Mouse (Mus musculus) myocyte (in vitro differentiated cells): ENCODE data around the gene Hoxb9.

Experiments
- CEBPB ChIP-seq: IDR thresholded peaks from 2 replicates; pipeline ENCODE4 v1.6.1; 2011; ENCODE audit warnings: mild to moderate bottlenecking, moderate library complexity; ENCODE audit not compliant: poor library complexity, insufficient read depth, severe bottlenecking
- E2F4 ChIP-seq: IDR thresholded peaks from one replicate; pipeline ENCODE4 v1.6.1; 2011; ENCODE audit warnings: mild to moderate bottlenecking, control low read depth, moderate library complexity; ENCODE audit not compliant: insufficient read depth
- MAX ChIP-seq: IDR thresholded peaks from one replicate; pipeline ENCODE4 v1.6.1; 2011; ENCODE audit warnings: low read depth, mild to moderate bottlenecking, control low read depth
- MYOD1 ChIP-seq, 3 experiments: IDR thresholded peaks; one replicate each; pipeline ENCODE4 v1.6.1; 2011; ENCODE audit warnings: control low read depth in 2 of 3, low read depth in 2 of 3, mild to moderate bottlenecking in 2 of 3, moderate library complexity in 1 of 3; ENCODE audit not compliant: insufficient read length in 2 of 3, control insufficient read depth in 1 of 3
- MYOG ChIP-seq, 3 experiments: IDR thresholded peaks; one replicate each; pipeline ENCODE4 v1.6.1; 2011; ENCODE audit warnings: control low read depth in 2 of 3, low read depth in 2 of 3, mild to moderate bottlenecking in 2 of 3; ENCODE audit not compliant: insufficient read length in 2 of 3, control insufficient read depth in 1 of 3, insufficient read depth in 1 of 3
- POLR2A ChIP-seq: IDR thresholded peaks from one replicate; pipeline ENCODE4 v1.6.1; 2011; ENCODE audit warnings: low read depth, mild to moderate bottlenecking, control low read depth, moderate library complexity; ENCODE audit not compliant: insufficient read length
- POLR2AphosphoS2 ChIP-seq: IDR thresholded peaks from one replicate; pipeline ENCODE4 v1.6.1; 2011; ENCODE audit warnings: low read depth, control low read depth; ENCODE audit not compliant: insufficient read length
- TCF12 ChIP-seq: IDR thresholded peaks from one replicate; pipeline ENCODE4 v1.6.1; 2011; ENCODE audit warnings: mild to moderate bottlenecking, control low read depth; ENCODE audit not compliant: poor library complexity, insufficient read depth, severe bottlenecking
- TCF3 ChIP-seq: IDR thresholded peaks from one replicate; pipeline ENCODE4 v1.6.1; 2011; ENCODE audit warnings: low read depth, control low read depth; ENCODE audit not compliant: insufficient read length
- USF1 ChIP-seq: IDR thresholded peaks from one replicate; pipeline ENCODE4 v1.6.1; 2011; ENCODE audit warnings: low read depth, mild to moderate bottlenecking, control low read depth, moderate library complexity

DNA sequence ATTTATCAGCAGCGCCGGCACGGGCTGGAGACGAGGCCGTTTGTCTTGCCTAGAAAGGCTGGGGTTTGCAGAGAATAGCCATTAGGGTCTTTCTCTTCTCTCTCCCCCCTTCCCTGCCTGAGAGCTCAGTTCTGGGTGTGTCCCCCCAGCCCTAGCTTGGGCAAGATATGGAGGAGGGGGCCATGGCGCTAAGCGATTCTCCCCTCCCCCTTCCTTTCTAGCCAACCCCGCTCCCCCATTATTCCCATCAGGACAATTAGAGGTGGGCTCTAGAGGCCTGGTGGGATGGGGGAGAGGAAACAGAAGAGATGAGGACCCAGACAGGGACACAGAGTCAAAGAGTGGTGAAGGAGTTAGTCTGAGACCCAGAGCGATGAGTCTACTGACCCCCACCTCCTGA lies 16.2 kb downstream of the Hoxb9 start:
- TF ChIP-seq TCF12 (no peak), POLR2A (no peak), MYOD1 (IDR thresholded peaks at IDR 0.05; ENCODE audit: control insufficient read depth in 1 of 3, insufficient read length in 2 of 3, low read depth in 2 of 3) (no peak), USF1 (no peak), TCF3 (no peak), MAX (no peak), CEBPB (no peak), MYOG (IDR thresholded peaks at IDR 0.05; ENCODE audit: control insufficient read depth in 1 of 3, insufficient read depth in 1 of 3, insufficient read length in 2 of 3, low read depth in 2 of 3) (no peak), POLR2AphosphoS2 (no peak), E2F4 (no peak)
